Mouse (Mus musculus) layer of hippocampus, adult 2 months (tissue): ENCODE measurements around the gene Nmnat3. TPM values are rescaled to one million over a fixed set of nuclear protein-coding genes. Genes with fewer than 3 reads are reported as not detected.

Experiments
- DNase-seq, 2 experiments: peaks; one replicate each; pipeline ENCODE4 v3.0.0; 2022; ENCODE audit warnings: low spot score in 2 of 2
- H3K27ac ChIP-seq: fragments of 200-600 bp; 2 replicates; pipeline ENCODE4 v1.8.1; 2022
- H3K4me3 ChIP-seq: fragments of 200-600 bp; 2 replicates; pipeline ENCODE4 v1.8.1; 2022; ENCODE audit warnings: mild to moderate bottlenecking
- CTCF ChIP-seq: fragments of 200-600 bp; conservative IDR thresholded peaks from 2 replicates; pipeline ENCODE4 v1.8.1; 2022; ENCODE audit warnings: antibody characterized with exemption, mild to moderate bottlenecking, moderate library complexity
- total RNA-seq, 2 experiments: library from RNA; stranded (reverse); gene quantifications; 2 replicates each; pipeline ENCODE4 v1.2.3; 2021

Gene Nmnat3
- total RNA-seq, 2 experiments from 2014 or later = 1.9 to 2.1 TPM

DNA sequence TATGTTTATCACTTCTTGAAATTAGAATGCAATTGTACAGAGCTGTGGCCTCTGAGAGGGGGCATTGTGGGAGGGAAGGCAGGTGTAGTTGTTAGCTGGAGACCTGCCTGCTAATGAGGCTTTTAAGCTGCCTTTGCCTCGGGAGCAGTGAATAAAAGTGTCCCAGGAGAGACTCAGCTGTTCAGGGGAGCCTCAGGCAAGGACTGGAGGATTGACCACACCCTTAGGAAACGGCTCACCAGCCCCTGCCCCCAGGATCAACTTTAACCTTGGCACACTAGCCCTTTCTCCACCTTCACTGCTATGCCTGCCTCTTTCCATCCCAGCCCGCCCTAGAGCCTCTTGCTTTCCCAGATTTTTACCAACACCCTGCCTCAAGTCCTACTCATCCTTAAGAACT is 31.6 kb downstream of the Nmnat3 start:
- DNase-seq = no peak
- no peak overlapping the region for H3K27ac ChIP-seq
- no peak for TF ChIP-seq CTCF
- no peak overlapping the region for H3K4me3 ChIP-seq

- TF ChIP-seq CTCF = no peak
- no peak overlapping the region for H3K27ac ChIP-seq
- no peak for DNase-seq
- H3K4me3 ChIP-seq = no peak overlapping the region
Measured at GRCm38 (mm10) chr9:98320785-98321184, 33.5 kb downstream of the Nmnat3 start.

DNA sequence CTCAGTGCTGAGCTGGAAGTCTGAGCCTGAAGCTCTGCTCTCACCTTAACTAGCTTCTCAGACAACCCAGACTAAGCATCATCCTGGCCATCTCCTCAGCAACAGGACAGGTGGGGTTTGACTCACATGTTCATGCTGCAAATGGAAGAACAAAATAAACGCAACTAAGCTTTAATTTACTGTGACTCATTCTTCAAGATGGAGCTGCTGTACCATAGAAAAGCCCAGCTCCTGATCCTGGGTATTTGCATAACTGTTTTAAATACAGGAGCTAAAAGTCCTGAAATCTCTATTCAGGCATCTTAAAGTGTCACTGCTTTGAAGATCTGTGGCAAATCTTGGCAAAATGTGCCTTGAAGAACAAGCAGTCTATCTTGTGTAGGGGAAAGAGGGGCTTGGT is 38.9 kb downstream of the Nmnat3 start:
- no peak overlapping the region for H3K27ac ChIP-seq
- TF ChIP-seq CTCF = no peak
- H3K4me3 ChIP-seq = no peak overlapping the region
- peak in 1 of 2 experiments; percentile 10 for DNase-seq

DNA sequence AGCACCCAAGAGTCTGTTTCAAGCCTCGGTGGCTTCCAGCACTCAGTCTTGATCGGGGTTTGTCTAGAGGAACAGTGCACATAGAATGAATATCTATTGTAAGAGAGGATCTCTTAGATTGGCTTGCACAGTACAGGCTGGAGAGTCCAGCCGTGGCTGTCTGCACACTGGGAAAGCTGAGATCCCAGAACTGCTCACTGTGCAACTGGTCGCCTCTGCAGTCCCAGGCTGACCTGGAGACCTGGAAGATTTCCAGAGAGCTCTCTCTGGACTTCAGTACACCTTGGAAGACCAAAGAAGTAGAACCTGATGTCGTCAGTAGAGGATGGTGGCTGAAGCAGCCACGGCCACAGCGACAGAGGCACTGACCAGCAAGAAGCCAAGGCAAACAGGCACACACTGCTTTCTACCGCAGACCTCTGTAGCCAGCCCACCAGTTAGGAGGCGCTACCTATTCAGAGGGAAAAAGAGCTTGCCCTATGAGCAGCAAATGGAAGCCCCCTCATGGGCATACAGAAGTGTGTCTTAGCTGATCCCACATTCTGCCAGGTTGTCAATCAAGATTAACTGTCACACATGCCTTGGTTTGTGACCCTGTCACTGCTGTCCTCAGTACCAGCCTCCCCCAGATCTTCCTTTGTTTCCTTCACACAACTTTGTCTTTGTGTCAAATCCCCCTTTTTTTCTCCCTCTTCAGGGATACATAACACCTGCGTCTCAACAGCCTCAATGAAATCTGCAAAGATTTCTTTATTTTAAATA is 41.4 kb downstream of the Nmnat3 start:
- no peak for TF ChIP-seq CTCF
- Histone ChIP-seq H3K27ac (no peak overlapping the region; the same call in 1 of the 2 replicates), H3K4me3 (no peak overlapping the region)
- DNase-seq = no peak

DNA sequence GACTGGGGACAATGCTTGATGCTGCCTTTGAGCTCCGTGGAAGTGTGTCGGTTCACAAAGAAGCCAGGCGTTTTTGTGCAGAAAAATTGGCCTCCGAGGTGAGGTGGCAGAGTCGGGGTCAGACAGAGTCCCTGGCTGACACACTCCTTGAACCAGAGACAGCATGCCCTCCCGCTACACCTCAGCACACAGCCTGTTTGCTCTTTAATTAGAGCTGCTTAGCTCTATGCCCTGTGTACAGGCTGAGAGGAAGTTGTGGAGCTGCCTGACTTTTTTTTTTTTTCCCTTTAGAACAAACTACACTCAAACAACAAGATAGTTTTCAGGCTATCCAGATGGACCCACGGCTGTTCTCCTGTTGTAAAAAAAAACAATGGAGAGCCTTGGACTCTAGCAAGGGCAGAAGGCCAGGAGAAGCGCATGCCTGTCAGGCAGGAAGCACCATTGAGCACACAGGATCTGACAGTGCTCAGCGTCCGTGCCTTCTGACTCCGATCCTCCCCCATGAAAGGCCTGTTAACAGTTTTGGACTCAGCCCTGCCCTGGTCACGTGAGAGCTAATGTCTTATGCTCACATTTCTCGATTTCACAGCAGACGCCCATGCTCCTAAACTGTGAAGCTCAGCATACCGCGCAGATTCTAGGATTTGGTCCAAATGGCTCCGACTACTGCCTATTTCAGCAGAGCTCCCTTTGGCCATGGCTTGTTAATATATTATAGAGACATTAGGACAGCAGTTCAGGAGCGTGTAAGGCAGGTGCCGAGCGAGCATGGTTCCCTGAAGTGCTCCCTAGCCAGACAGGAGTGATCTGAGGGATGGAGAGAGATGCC is 42.3 kb downstream of the Nmnat3 start:
- H3K4me3 ChIP-seq = peak overlapping the region; percentile 37; the same call in 1 of the 2 replicates
- H3K27ac ChIP-seq = peak overlapping the region; percentile 18; the same call in 1 of the 2 replicates
- no peak for TF ChIP-seq CTCF
- DNase-seq = peak; percentile 28 to 41

GRCm38 (mm10) chr9:98333219-98333754 is 46.1 kb downstream of the Nmnat3 start:
- TF ChIP-seq CTCF = no peak
- Histone ChIP-seq H3K4me3 (no peak overlapping the region), H3K27ac (no peak overlapping the region)
- DNase-seq = no peak

DNA sequence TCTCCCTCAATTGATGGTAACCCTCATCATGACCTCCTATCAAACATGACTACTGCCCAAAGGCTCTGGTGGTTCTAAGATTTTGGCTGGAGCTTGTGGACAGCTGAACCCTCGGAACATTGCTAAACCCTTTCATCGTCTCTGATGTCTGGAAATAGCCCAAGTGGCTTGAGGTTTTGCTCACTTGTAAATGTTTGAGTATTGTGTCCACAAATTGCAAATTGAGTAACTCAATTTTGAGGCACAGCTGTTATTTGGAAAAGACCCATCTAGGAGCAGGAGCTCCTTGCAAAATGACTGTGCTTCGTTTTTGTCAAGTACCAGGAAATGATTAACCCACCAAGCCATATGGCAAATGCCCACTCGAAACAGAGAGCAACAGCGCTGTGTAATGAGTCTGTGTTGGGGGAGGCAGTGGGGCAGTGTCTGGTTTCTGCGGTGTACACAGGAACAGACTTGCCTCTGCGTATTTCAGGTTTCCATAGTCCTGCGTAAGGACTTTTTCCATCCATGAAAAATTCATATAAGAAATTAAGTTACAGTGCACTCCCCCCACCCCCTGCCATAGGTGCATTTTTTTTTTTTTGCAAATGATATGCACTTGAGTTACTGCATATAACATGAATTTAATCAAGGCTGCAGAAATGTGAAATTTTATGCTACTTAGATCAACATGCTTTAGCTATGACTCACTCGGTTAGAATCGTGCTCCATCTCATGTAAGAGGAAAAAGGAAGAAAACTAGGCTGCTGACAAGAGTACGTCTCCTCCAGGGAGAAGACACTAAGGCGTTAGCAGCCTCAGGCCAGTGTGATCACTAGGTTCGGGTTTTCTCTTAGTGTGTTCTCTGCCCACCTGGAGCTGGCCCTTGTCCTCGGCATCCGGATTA is 50.9 kb downstream of the Nmnat3 start:
- Histone ChIP-seq H3K4me3 (no peak overlapping the region), H3K27ac (no peak overlapping the region)
- DNase-seq = peak; percentile 23 to 64
- no peak for TF ChIP-seq CTCF

DNA sequence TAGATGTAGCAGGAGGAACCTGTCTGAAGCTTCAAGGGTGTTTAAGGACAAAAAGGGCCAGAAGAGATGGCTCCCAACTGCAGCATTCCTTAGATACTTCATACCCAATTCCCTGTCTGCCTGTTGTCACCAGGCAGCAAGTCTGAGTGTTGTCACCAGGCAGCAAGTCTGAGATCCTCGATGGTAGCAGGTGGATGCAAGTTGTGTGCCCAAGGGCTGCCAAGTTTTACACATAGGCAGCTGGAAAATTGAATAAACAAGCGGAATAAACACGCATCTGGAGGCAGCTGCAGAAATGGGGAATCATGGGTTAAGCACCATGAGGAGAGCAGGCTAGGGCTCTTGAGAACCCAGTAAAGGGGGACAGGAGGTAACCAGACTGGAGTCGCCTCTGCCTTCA is 52.7 kb downstream of the Nmnat3 start:
- Histone ChIP-seq H3K4me3 (no peak overlapping the region), H3K27ac (no peak overlapping the region)
- no peak for TF ChIP-seq CTCF
- no peak for DNase-seq

DNA sequence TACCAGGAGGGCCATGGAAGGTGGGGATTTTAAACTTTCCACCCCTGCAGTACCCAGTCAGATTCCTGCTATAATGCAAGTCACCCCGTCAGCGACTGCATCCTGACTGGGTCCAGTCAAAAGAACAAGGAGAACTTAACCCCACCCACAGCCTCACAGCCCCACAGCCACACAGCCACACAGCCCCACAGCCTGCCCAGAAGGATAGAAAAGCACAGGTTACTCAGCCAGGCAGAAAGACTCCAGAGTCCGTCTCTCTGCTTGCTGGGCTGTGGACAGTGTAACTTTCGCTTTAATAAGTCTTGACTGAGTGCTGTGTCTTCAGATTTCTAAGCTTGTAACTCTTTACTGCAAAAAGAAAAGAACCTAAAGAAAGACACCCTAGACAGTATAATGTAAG is 53.2 kb downstream of the Nmnat3 start:
- H3K27ac ChIP-seq = no peak overlapping the region
- TF ChIP-seq CTCF = no peak
- no peak overlapping the region for H3K4me3 ChIP-seq
- DNase-seq = no peak

DNA sequence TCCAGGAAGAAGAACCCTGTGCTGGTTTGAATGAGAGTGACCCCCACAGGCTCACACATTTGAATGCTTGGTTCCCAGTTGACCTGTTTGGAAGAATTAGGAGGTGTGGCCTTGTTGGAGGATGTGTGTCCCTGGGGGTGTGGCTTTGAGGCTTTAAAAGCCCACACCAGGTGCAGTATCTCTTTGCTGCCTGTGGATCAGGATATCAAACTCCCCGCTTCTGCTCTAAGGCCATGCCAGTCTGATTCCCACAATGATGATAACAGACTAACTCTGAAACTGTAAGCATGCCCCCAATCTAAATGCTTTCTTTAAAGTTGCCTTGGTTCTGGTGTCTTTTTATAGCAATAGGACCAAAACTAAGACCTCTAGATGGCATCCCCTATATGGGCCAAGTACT is 58.6 kb downstream of the Nmnat3 start:
- H3K4me3 ChIP-seq = no peak overlapping the region
- no peak for TF ChIP-seq CTCF
- DNase-seq = no peak
- H3K27ac ChIP-seq = no peak overlapping the region

GRCm38 (mm10) chr9:98346240-98346639 is 59.0 kb downstream of the Nmnat3 start:
- H3K4me3 ChIP-seq = no peak overlapping the region
- DNase-seq = no peak
- H3K27ac ChIP-seq = no peak overlapping the region
- no peak for TF ChIP-seq CTCF

GRCm38 (mm10) chr9:98347021-98347420 is 59.8 kb downstream of the Nmnat3 start:
- DNase-seq = no peak
- Histone ChIP-seq H3K4me3 (no peak overlapping the region), H3K27ac (no peak overlapping the region)
- no peak for TF ChIP-seq CTCF
